ENCODE assay signal across 30 mouse cellular contexts in genomic region chr15:96457338-96457664, GRCm38 (mm10). TPM values are rescaled to one million over a fixed set of nuclear protein-coding genes. Genes with fewer than 3 reads are reported as not detected.
A peak's percentile ranks its signal among the peaks of the same experiment; 100 is the strongest.
DNase-seq lines count a peak whose midpoint lies in the region; ATAC-seq and TF ChIP-seq lines count a peak whose summit lies in the region.
"Had no signal": no experiment of that assay in that cellular context is flagged by ENCODE, and none has a peak within 500 bp of the region (broad histone marks: within the 10 kb centered on the region; RNA-seq: fewer than 3 reads in every experiment).

No protein-coding gene starts in this region.

- no peak overlapping the region for H3K9ac ChIP-seq in kidney, embryonic 15.5 days
- H3K9ac ChIP-seq in kidney, embryonic 14.5 days (ENCODE audit: low read depth, low read length): no peak overlapping the region; the same call in 1 of the 2 replicates
- H3K9ac ChIP-seq in CH12.LX (ENCODE audit: insufficient read depth, low read depth) (no peak overlapping the region), MEL (ENCODE audit: control insufficient read depth, low read depth, low read length, poor library complexity, severe bottlenecking) (peak overlapping the region; percentile 6; the same call in 1 of the 2 replicates)
- peak overlapping the region; percentile 19 for H3K9ac ChIP-seq in liver, embryonic 14.5 days (replicated peaks)
- H3K9ac ChIP-seq: embryonic facial prominence, embryonic 13.5 days; forebrain, embryonic 13.5 days; hindbrain, embryonic 12.5 days; midbrain, embryonic 15.5 days; neural tube, embryonic 15.5 days had no signal

- H3K4me3 ChIP-seq in kidney, embryonic 15.5 days (replicated peaks): no peak overlapping the region
- H3K4me3 ChIP-seq in kidney, embryonic 14.5 days (ENCODE audit: low read length): no peak overlapping the region
- no peak overlapping the region for H3K4me3 ChIP-seq in CH12.LX (replicated peaks in 1 of 3; ENCODE audit: low read depth in 2 of 3, low read length in 2 of 3, poor library complexity in 1 of 3)
- H3K4me3 ChIP-seq in MEL (ENCODE audit: control insufficient read depth in 1 of 2, insufficient read depth in 1 of 2, low read depth in 2 of 2, low read length in 2 of 2): no peak overlapping the region
- H3K4me3 ChIP-seq in liver, embryonic 14.5 days (ENCODE audit: insufficient read depth in 1 of 2, low read depth in 2 of 2, low read length in 2 of 2): 0 out of 4 replicates have a peak overlapping the region, but pooled peaks of 1 of the 2 experiments have one; percentile 5
- H3K4me3 ChIP-seq: embryonic facial prominence, embryonic 13.5 days; forebrain, embryonic 13.5 days; hindbrain, embryonic 12.5 days; midbrain, embryonic 15.5 days; neural tube, embryonic 15.5 days had no signal

- H3K27me3 ChIP-seq in kidney, embryonic 15.5 days: no peaks in the 10 kb centered on the region
- no peaks in the 10 kb centered on the region for H3K27me3 ChIP-seq in kidney, embryonic 14.5 days (ENCODE audit: control insufficient read depth, insufficient read depth, low read length)
- H3K27me3 ChIP-seq in CH12.LX (replicated peaks) (no peaks in the 10 kb centered on the region), MEL (ENCODE audit: control insufficient read depth in 1 of 2, insufficient read depth in 2 of 2, low read length in 2 of 2) (no peaks in the 10 kb centered on the region)
- no peaks in the 10 kb centered on the region for H3K27me3 ChIP-seq in liver, embryonic 14.5 days (ENCODE audit: control insufficient read depth, insufficient read depth, low read length)
- H3K27me3 ChIP-seq: embryonic facial prominence, embryonic 13.5 days; forebrain, embryonic 13.5 days; hindbrain, embryonic 12.5 days; midbrain, embryonic 15.5 days; neural tube, embryonic 15.5 days; Patski had no signal

- no peak overlapping the region for H3K4me2 ChIP-seq in kidney, embryonic 15.5 days
- H3K4me2 ChIP-seq in kidney, embryonic 14.5 days (replicated peaks; ENCODE audit: low read depth, low read length): no peak overlapping the region
- H3K4me2 ChIP-seq in CH12.LX (ENCODE audit: insufficient read depth, low read depth, poor library complexity, severe bottlenecking): peak overlapping the region; percentile 25; the same call in 1 of the 2 replicates
- H3K4me2 ChIP-seq in liver, embryonic 14.5 days (ENCODE audit: low read depth): peak overlapping the region; percentile 47
- H3K4me2 ChIP-seq: embryonic facial prominence, embryonic 13.5 days; forebrain, embryonic 13.5 days; heart, embryonic 11.5 days; hindbrain, embryonic 12.5 days; midbrain, embryonic 15.5 days; neural tube, embryonic 15.5 days had no signal

- no peak for DNase-seq in CH12.LX (ENCODE audit: extremely low read depth)
- peak; percentile 79 for DNase-seq in MEL (ENCODE audit: low read depth, low spot score)
- DNase-seq in liver, embryonic 14.5 days (ENCODE audit: low read depth in 3 of 3, low spot score in 3 of 3): no peak
- DNase-seq in right cerebral cortex, postnatal 25 days: no peak
- DNase-seq in adrenal gland, postnatal 10 days: no peak
- DNase-seq: adrenal gland, postnatal 14 days; B cell, adult 2 months; cerebellum, adult 11-12 months; cerebellum, postnatal 10 days; gastrocnemius, postnatal 25 days; heart, postnatal 36 days; kidney, postnatal 10 days; layer of hippocampus, adult 9-11 months; lung, postnatal 14 days; retina, postnatal 1 day; right cerebral cortex, postnatal 14 days; spleen, adult 18-20 months; thymus, adult 2 months; thymus, postnatal 4 days had no signal

- no peaks in the 10 kb centered on the region for H3K36me3 ChIP-seq in kidney, embryonic 15.5 days
- H3K36me3 ChIP-seq in kidney, embryonic 14.5 days (ENCODE audit: control insufficient read depth, insufficient read depth, low read length): peaks cover 6% of the 10 kb centered on the region; the same call in 1 of the 2 replicates
- H3K36me3 ChIP-seq in CH12.LX (replicated peaks in 1 of 2; ENCODE audit: control insufficient read depth in 1 of 2, insufficient read depth in 1 of 2, low read length in 1 of 2) (peaks cover 4 to 25% of the 10 kb centered on the region in 2 experiments), MEL (ENCODE audit: control insufficient read depth in 1 of 2, insufficient read depth in 2 of 2, low read length in 2 of 2) (peaks cover 12 to 62% of the 10 kb centered on the region in 2 experiments; a peak in 3 of 4 replicates)
- peaks cover 7% of the 10 kb centered on the region for H3K36me3 ChIP-seq in liver, embryonic 14.5 days (replicated peaks; ENCODE audit: control insufficient read depth, insufficient read depth, low read depth)
- H3K36me3 ChIP-seq: hindbrain, embryonic 12.5 days; midbrain, embryonic 15.5 days; neural tube, embryonic 15.5 days had no signal

- peaks cover 47% of the 10 kb centered on the region for H3K4me1 ChIP-seq in kidney, embryonic 15.5 days
- H3K4me1 ChIP-seq in kidney, embryonic 14.5 days (ENCODE audit: control insufficient read depth, insufficient read depth, low read length): peaks cover 28% of the 10 kb centered on the region
- H3K4me1 ChIP-seq in CH12.LX (ENCODE audit: control insufficient read depth in 1 of 2, insufficient read depth in 2 of 2) (peaks cover 14 to 42% of the 10 kb centered on the region in 2 experiments), MEL (ENCODE audit: control insufficient read depth in 1 of 2, insufficient read depth in 2 of 2, low read length in 2 of 2) (peaks cover 34 to 46% of the 10 kb centered on the region in 2 experiments)
- H3K4me1 ChIP-seq in liver, embryonic 14.5 days (replicated peaks; ENCODE audit: control insufficient read depth in 2 of 2, insufficient read depth in 2 of 2, low read length in 1 of 2): peaks cover 40 to 43% of the 10 kb centered on the region in 2 experiments

- no peaks in the 10 kb centered on the region for H3K9me3 ChIP-seq in kidney, embryonic 15.5 days (replicated peaks)
- H3K9me3 ChIP-seq in kidney, embryonic 14.5 days (ENCODE audit: control insufficient read depth, low read length): no peaks in the 10 kb centered on the region
- H3K9me3 ChIP-seq in CH12.LX (replicated peaks; ENCODE audit: low read length): no peaks in the 10 kb centered on the region
- no peaks in the 10 kb centered on the region for H3K9me3 ChIP-seq in MEL (replicated peaks; ENCODE audit: insufficient read depth, low read length)
- no peaks in the 10 kb centered on the region for H3K9me3 ChIP-seq in liver, embryonic 14.5 days (ENCODE audit: control insufficient read depth, low read length)
- H3K9me3 ChIP-seq: embryonic facial prominence, embryonic 13.5 days; forebrain, embryonic 13.5 days; hindbrain, embryonic 12.5 days; midbrain, embryonic 15.5 days; neural tube, embryonic 15.5 days had no signal

- H3K79me2 ChIP-seq in CH12.LX (replicated peaks; ENCODE audit: control insufficient read depth, extremely low read depth, insufficient read depth, poor library complexity, severe bottlenecking): peaks cover 70% of the 10 kb centered on the region
- H3K79me2 ChIP-seq in MEL (ENCODE audit: control insufficient read depth, insufficient read depth, low read length, poor library complexity): peaks cover 73% of the 10 kb centered on the region

- TF ChIP-seq POLR2A in CH12.LX (IDR thresholded peaks at IDR 0.05; ENCODE audit: low read depth, low read length) (no peak), MEL (IDR thresholded peaks at IDR 0.05; ENCODE audit: control insufficient read depth in 1 of 2, insufficient read depth in 1 of 2, low read depth in 1 of 2, low read length in 2 of 2, poor library complexity in 1 of 2) (no peak)

- in situ Hi-C loops in CH12.LX (cut with MboI; ENCODE audit: low pct_ligation_motif_present, low pct_unique_long_range_greater_than_20kb, low sequenced_read_pairs): no loop called here

- TF ChIP-seq EP300 in CH12.LX (IDR thresholded peaks at IDR 0.05; ENCODE audit: low read length): no peak
- TF ChIP-seq EP300 in MEL (IDR thresholded peaks at IDR 0.05; ENCODE audit: low read depth in 1 of 2, low read length in 2 of 2): peak; percentile 58 to 73
- TF ChIP-seq EP300 in liver, embryonic 14.5 days (IDR thresholded peaks at IDR 0.05; ENCODE audit: low read depth): no peak

- TF ChIP-seq RAD21 in CH12.LX (IDR thresholded peaks at IDR 0.05; ENCODE audit: low read depth, low read length) (no peak), MEL (IDR thresholded peaks at IDR 0.05; ENCODE audit: low read depth, low read length) (no peak)

- 64% methylated on average over 3 of the region's 3 CpGs for WGBS in kidney, embryonic 15.5 days
- 66% methylated on average over 3 of the region's 3 CpGs for WGBS in kidney, embryonic 14.5 days
- WGBS in liver, embryonic 14.5 days (ENCODE audit: insufficient replicate concordance): 14% methylated on average over 3 of the region's 3 CpGs

- dilution Hi-C loops in CH12.LX (cut with MboI; ENCODE audit: extremely low pct_ligation_motif_present, extremely low pct_unique_long_range_greater_than_20kb, low sequenced_read_pairs): no loop called here

- TF ChIP-seq CTCF in CH12.LX (conservative IDR thresholded peaks at IDR 0.05 in 1 of 2, IDR thresholded peaks at IDR 0.05 in 1 of 2; ENCODE audit: low read depth in 2 of 2, low read length in 2 of 2): no peak
- no peak for TF ChIP-seq CTCF in MEL (IDR thresholded peaks at IDR 0.05 in 2 of 3, conservative IDR thresholded peaks at IDR 0.05 in 1 of 3; ENCODE audit: control insufficient read depth in 1 of 3, insufficient read depth in 1 of 3, low read depth in 2 of 3, low read length in 3 of 3, poor library complexity in 1 of 3, severe bottlenecking in 1 of 3)
- TF ChIP-seq CTCF in liver, embryonic 14.5 days (IDR thresholded peaks at IDR 0.05; ENCODE audit: low read depth): no peak

- no peak for ATAC-seq in kidney, embryonic 15.5 days (replicated peaks; ENCODE audit: low FRiP score)
- ATAC-seq in kidney, embryonic 14.5 days (ENCODE audit: low FRiP score, low TSS enrichment): no peak
- ATAC-seq in liver, embryonic 14.5 days (ENCODE audit: insufficient read depth): no peak
- ATAC-seq: forebrain, embryonic 13.5 days; hindbrain, postnatal 0 days; intestine, postnatal 0 days; midbrain, embryonic 15.5 days; Patski had no signal

- H3K27ac ChIP-seq in kidney, embryonic 15.5 days: peak overlapping the region; percentile 34; the same call in 1 of the 2 replicates
- H3K27ac ChIP-seq in kidney, embryonic 14.5 days (ENCODE audit: low read depth, low read length): no peak overlapping the region
- H3K27ac ChIP-seq in CH12.LX (ENCODE audit: insufficient read depth, low read depth) (no peak overlapping the region), MEL (ENCODE audit: control insufficient read depth, low read depth, low read length) (no peak overlapping the region)
- peak overlapping the region; percentile 35 for H3K27ac ChIP-seq in liver, embryonic 14.5 days
- H3K27ac ChIP-seq: embryonic facial prominence, embryonic 13.5 days; forebrain, embryonic 13.5 days; hindbrain, embryonic 12.5 days; hindbrain, postnatal 0 days; midbrain, embryonic 15.5 days; neural tube, embryonic 15.5 days had no signal

RNA-seq across cellular contexts. Expression of gene Scaf11, which starts 3.3 kb away (rescaled TPM):
- polyA plus RNA-seq in kidney, embryonic 15.5 days (2015; fragmentation: Nextera tagmentation; extraction: Ambion mirVana): 95.6 and 102 TPM in 2 replicates
- 86.1 and 115 TPM in 2 replicates for polyA plus RNA-seq in kidney, embryonic 14.5 days (2014; fragmentation: Nextera tagmentation; extraction: Ambion mirVana)
- 57.2 and 63.9 TPM in 2 replicates for total RNA-seq in CH12.LX (2012; rRNA removed)
- total RNA-seq in CH12.LX (2014; rRNA removed): 59.8 and 66.6 TPM in 2 replicates
- 88.0 and 92.0 TPM in 2 replicates for polyA plus RNA-seq in CH12.LX (2012; ENCODE audit: insufficient read length, low read depth)
- 137 and 156 TPM in 2 replicates for total RNA-seq in MEL (2012; rRNA removed)
- 100 to 1,000 TPM; 165 to 242 TPM for polyA plus RNA-seq in MEL (2012; ENCODE audit: insufficient read depth in 1 of 2, insufficient read length in 2 of 2, low read depth in 1 of 2, low replicate concordance in 2 of 2, missing spikeins in 1 of 2)
- polyA plus RNA-seq in liver, embryonic 14.5 days (2012; rRNA removed): 11.8 and 19.4 TPM in 2 replicates
- polyA plus RNA-seq in liver, embryonic 14.5 days (2014; fragmentation: Nextera tagmentation; extraction: Ambion mirVana): 37.1 and 37.9 TPM in 2 replicates
- total RNA-seq in adrenal gland, postnatal 10 days (2021): 10 to 100 TPM; 65.7 to 78.4 TPM

Comparison
In these comparisons a context has a peak if more than half of its experiments do, and no peak if none do; other contexts are left out.
1. H3K27ac ChIP-seq: peak in kidney, embryonic 15.5 days (single experiment) and liver, embryonic 14.5 days (single experiment); none in kidney, embryonic 14.5 days (single experiment), CH12.LX (single experiment) and MEL (single experiment).
2. H3K4me2 ChIP-seq: peak in CH12.LX (single experiment) and liver, embryonic 14.5 days (single experiment); none in kidney, embryonic 15.5 days (single experiment) and kidney, embryonic 14.5 days (single experiment).
3. H3K9ac ChIP-seq: peak in MEL (single experiment) and liver, embryonic 14.5 days (single experiment); none in kidney, embryonic 15.5 days (single experiment), kidney, embryonic 14.5 days (single experiment) and CH12.LX (single experiment).